Mouse (Mus musculus) c-Kit-negative CD71-positive TER-119-positive erythroid progenitor cells, embryonic 14.5 days (primary cell): ENCODE results near the gene Nck2.

Source experiments
- DNase-seq: peaks from one replicate; pipeline ENCODE4 v3.0.0-alpha.2; 2013; ENCODE audit warnings: low read depth, low spot score

Nck2 gene

GRCm38 (mm10) chr1:43444531-43444930 lies at the start of gene Nck2:
Nck2 (plus strand) TSS chr1:43444579.
- no peak for DNase-seq

GRCm38 (mm10) chr1:43395040-43395439 lies 49.3 kb upstream of the Nck2 start:
- no peak for DNase-seq

- DNase-seq, result no peak
These were observed 48.6 kb upstream of the Nck2 start for GRCm38 (mm10) chr1:43395799-43396198.

GRCm38 (mm10) chr1:43396522-43396921 lies 47.9 kb upstream of the Nck2 start:
- DNase-seq, result no peak

- DNase-seq, result no peak
These were observed 47.3 kb upstream of the Nck2 start for GRCm38 (mm10) chr1:43397096-43397495.

GRCm38 (mm10) chr1:43398738-43399601 lies 45.4 kb upstream of the Nck2 start:
- DNase-seq, result no peak

GRCm38 (mm10) chr1:43399602-43400216 lies 44.7 kb upstream of the Nck2 start:
- no peak for DNase-seq

- no peak for DNase-seq
These were observed 43.7 kb upstream of the Nck2 start for GRCm38 (mm10) chr1:43400655-43401054.

GRCm38 (mm10) chr1:43403341-43403740 lies 41.0 kb upstream of the Nck2 start:
- no peak for DNase-seq

- DNase-seq, result no peak
These were observed 39.4 kb upstream of the Nck2 start for GRCm38 (mm10) chr1:43404693-43405678.

- DNase-seq, result no peak
These were observed 35.4 kb upstream of the Nck2 start for GRCm38 (mm10) chr1:43409019-43409418.

GRCm38 (mm10) chr1:43412825-43413224 lies 31.6 kb upstream of the Nck2 start:
- DNase-seq, result peak; percentile 44

- peak; percentile 21 for DNase-seq
These were observed 31.1 kb upstream of the Nck2 start for GRCm38 (mm10) chr1:43413298-43413697.

GRCm38 (mm10) chr1:43413749-43414148 lies 30.6 kb upstream of the Nck2 start:
- peak; percentile 47 for DNase-seq

- DNase-seq, result peak; percentile 71
These were observed 30.2 kb upstream of the Nck2 start for GRCm38 (mm10) chr1:43414228-43414627.

- no peak for DNase-seq
These were observed 29.4 kb upstream of the Nck2 start for GRCm38 (mm10) chr1:43414971-43415370.

- DNase-seq, result no peak
These were observed 21.2 kb upstream of the Nck2 start for GRCm38 (mm10) chr1:43422969-43423748.

- no peak for DNase-seq
These were observed 17.9 kb upstream of the Nck2 start for GRCm38 (mm10) chr1:43426526-43426925.

- DNase-seq, result no peak
These were observed 17.3 kb upstream of the Nck2 start for GRCm38 (mm10) chr1:43426993-43427535.
